Mouse (Mus musculus) kidney, adult 2 months (tissue): ENCODE measurements around the gene Prx.

Experiments used
- CTCF ChIP-seq: fragments of 200-500 bp; conservative IDR thresholded peaks from 2 replicates; pipeline ENCODE4 v1.5.1; 2011; ENCODE audit warnings: low read depth, mild to moderate bottlenecking, control low read depth, low read length, moderate library complexity, mixed read lengths; ENCODE audit not compliant: insufficient read depth, insufficient read length
- POLR2A ChIP-seq: fragments of 200-500 bp; IDR thresholded peaks from one replicate; pipeline ENCODE4 v1.6.1; 2011; ENCODE audit warnings: low read depth, low read length, control low read depth

- TF ChIP-seq POLR2A (no peak), CTCF (no peak)
Observed at GRCm38 (mm10) chr7:27451359-27451758, 47.8 kb upstream of the Prx start.
